Mouse (Mus musculus): ENCODE measurements around the gene Pcp4. TPM values are rescaled to one million over a fixed set of nuclear protein-coding genes. Genes with fewer than 3 reads are reported as not detected.

The Pcp4 gene
- polyA plus RNA-seq, 1 experiment from 2014 or later: 4.6 TPM

GRCm38 (mm10) chr16:96487007-96487684, 19.7 kb downstream of the Pcp4 start:
- no peak for ATAC-seq (ENCODE audit: insufficient read depth)
- H3K27ac ChIP-seq (ENCODE audit: low read depth): no peak overlapping the region
- no peak overlapping the region for H3K9ac ChIP-seq
- no peak for TF ChIP-seq CTCF (IDR thresholded peaks at IDR 0.05; ENCODE audit: low read depth)
- H3K4me3 ChIP-seq (ENCODE audit: low read depth, low read length): no peak overlapping the region
- no peaks in the 10 kb centered on the region for H3K4me1 ChIP-seq (ENCODE audit: insufficient read depth)
- no peaks in the 10 kb centered on the region for H3K9me3 ChIP-seq (ENCODE audit: low read depth, low read length)
- no peak overlapping the region for H3K4me2 ChIP-seq
- H3K27me3 ChIP-seq (ENCODE audit: insufficient read depth, low read length): no peaks in the 10 kb centered on the region
- WGBS: 69% methylated on average over 11 of the region's 11 CpGs
- no peak for DNase-seq
- no peaks in the 10 kb centered on the region for H3K36me3 ChIP-seq (ENCODE audit: insufficient read depth)

DNA sequence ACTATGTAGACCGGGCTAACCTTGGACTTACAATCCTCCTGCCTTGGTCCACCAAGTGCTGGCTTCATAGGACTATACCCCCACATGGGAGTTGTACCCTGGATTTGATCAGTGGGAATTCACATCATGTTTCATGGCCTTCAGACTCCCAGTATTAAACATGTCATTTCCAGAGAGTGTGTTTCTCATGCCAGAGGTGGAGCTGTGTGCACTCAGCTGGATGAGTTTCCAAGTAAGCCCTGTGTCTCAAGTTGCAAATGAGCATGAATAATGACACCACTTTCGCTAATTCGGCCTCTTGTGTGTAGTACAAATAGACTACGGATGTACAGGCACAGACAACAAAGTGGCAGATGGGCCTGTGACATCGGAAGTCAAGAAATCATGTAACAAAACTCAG, 20.6 kb downstream of the Pcp4 start:
- TF ChIP-seq CTCF (IDR thresholded peaks at IDR 0.05; ENCODE audit: low read depth): no peak
- Histone ChIP-seq H3K9ac (no peak overlapping the region), H3K27me3 (ENCODE audit: insufficient read depth, low read length) (no peaks in the 10 kb centered on the region), H3K4me1 (ENCODE audit: insufficient read depth) (no peaks in the 10 kb centered on the region), H3K36me3 (ENCODE audit: insufficient read depth) (no peaks in the 10 kb centered on the region), H3K9me3 (ENCODE audit: low read depth, low read length) (no peaks in the 10 kb centered on the region), H3K4me3 (ENCODE audit: low read depth, low read length) (no peak overlapping the region), H3K27ac (ENCODE audit: low read depth) (no peak overlapping the region), H3K4me2 (no peak overlapping the region)
- WGBS: 82% methylated on average over 5 of the region's 5 CpGs
- ATAC-seq (ENCODE audit: insufficient read depth) (no peak), DNase-seq (no peak)

GRCm38 (mm10) chr16:96491530-96491929, 24.1 kb downstream of the Pcp4 start:
- Histone ChIP-seq H3K27me3 (ENCODE audit: insufficient read depth, low read length) (no peaks in the 10 kb centered on the region), H3K4me1 (ENCODE audit: insufficient read depth) (no peaks in the 10 kb centered on the region), H3K9ac (no peak overlapping the region), H3K27ac (ENCODE audit: low read depth) (no peak overlapping the region), H3K9me3 (ENCODE audit: low read depth, low read length) (no peaks in the 10 kb centered on the region), H3K4me3 (ENCODE audit: low read depth, low read length) (no peak overlapping the region), H3K36me3 (ENCODE audit: insufficient read depth) (no peaks in the 10 kb centered on the region), H3K4me2 (no peak overlapping the region)
- TF ChIP-seq CTCF (IDR thresholded peaks at IDR 0.05; ENCODE audit: low read depth): no peak
- WGBS: 74% methylated on average over 3 of the region's 3 CpGs
- DNase-seq: no peak
- ATAC-seq (ENCODE audit: insufficient read depth): no peak

DNA sequence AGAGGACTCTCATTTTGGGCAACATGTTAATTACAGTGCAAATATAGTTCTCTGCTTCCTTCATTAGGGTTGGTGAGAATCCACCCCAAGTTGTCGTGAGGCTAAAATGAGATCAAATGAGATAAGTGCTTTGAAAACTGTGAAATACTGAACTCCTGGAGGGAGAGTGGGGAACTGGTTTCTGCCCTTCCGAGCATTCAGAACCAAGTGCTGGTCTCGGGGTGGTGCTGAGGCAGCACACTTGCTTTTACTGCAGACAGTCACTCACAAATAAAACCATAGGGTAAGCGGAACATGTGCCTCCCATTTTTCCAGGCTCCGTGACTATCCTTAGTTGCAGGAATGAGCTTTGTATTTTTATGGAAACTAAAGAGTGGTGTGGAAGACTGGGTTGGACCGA, 26.7 kb downstream of the Pcp4 start:
- 71% methylated on average over 6 of the region's 6 CpGs for WGBS

GRCm38 (mm10) chr16:96498951-96499350, 31.5 kb downstream of the Pcp4 start:
- Histone ChIP-seq H3K27ac (ENCODE audit: low read depth) (no peak overlapping the region), H3K4me3 (ENCODE audit: low read depth, low read length) (no peak overlapping the region), H3K4me1 (ENCODE audit: insufficient read depth) (no peaks in the 10 kb centered on the region), H3K9ac (no peak overlapping the region), H3K4me2 (no peak overlapping the region), H3K27me3 (ENCODE audit: insufficient read depth, low read length) (no peaks in the 10 kb centered on the region), H3K36me3 (ENCODE audit: insufficient read depth) (no peaks in the 10 kb centered on the region), H3K9me3 (ENCODE audit: low read depth, low read length) (no peaks in the 10 kb centered on the region)
- DNase-seq: no peak
- no peak for TF ChIP-seq CTCF (IDR thresholded peaks at IDR 0.05; ENCODE audit: low read depth)
- 39% methylated on average over 7 of the region's 7 CpGs for WGBS
- no peak for ATAC-seq (ENCODE audit: insufficient read depth)

More for the DNA sequence above, 26.7 kb downstream of the Pcp4 start:
- TF ChIP-seq CTCF (IDR thresholded peaks at IDR 0.05; ENCODE audit: low read depth): no peak
- H3K4me2 ChIP-seq: no peak overlapping the region
- no peak for ATAC-seq (ENCODE audit: insufficient read depth)
- H3K36me3 ChIP-seq (ENCODE audit: insufficient read depth): no peaks in the 10 kb centered on the region
- no peak overlapping the region for H3K27ac ChIP-seq (ENCODE audit: low read depth)
- H3K4me3 ChIP-seq (ENCODE audit: low read depth, low read length): no peak overlapping the region
- no peaks in the 10 kb centered on the region for H3K27me3 ChIP-seq (ENCODE audit: insufficient read depth, low read length)
- no peaks in the 10 kb centered on the region for H3K4me1 ChIP-seq (ENCODE audit: insufficient read depth)
- DNase-seq: no peak
- H3K9ac ChIP-seq: no peak overlapping the region
- no peaks in the 10 kb centered on the region for H3K9me3 ChIP-seq (ENCODE audit: low read depth, low read length)

- Histone ChIP-seq H3K27ac (ENCODE audit: low read depth) (no peak overlapping the region), H3K9ac (no peak overlapping the region), H3K4me3 (ENCODE audit: low read depth, low read length) (no peak overlapping the region), H3K27me3 (ENCODE audit: insufficient read depth, low read length) (no peaks in the 10 kb centered on the region), H3K4me1 (ENCODE audit: insufficient read depth) (no peaks in the 10 kb centered on the region), H3K36me3 (ENCODE audit: insufficient read depth) (no peaks in the 10 kb centered on the region), H3K9me3 (ENCODE audit: low read depth, low read length) (no peaks in the 10 kb centered on the region), H3K4me2 (no peak overlapping the region)
- ATAC-seq (ENCODE audit: insufficient read depth) (no peak), DNase-seq (no peak)
- WGBS: 80% methylated on average over 6 of the region's 6 CpGs
- TF ChIP-seq CTCF (IDR thresholded peaks at IDR 0.05; ENCODE audit: low read depth): no peak
Measured at GRCm38 (mm10) chr16:96501241-96501640, 33.8 kb downstream of the Pcp4 start.

- DNase-seq: no peak
- H3K9ac ChIP-seq: no peak overlapping the region
- no peaks in the 10 kb centered on the region for H3K9me3 ChIP-seq (ENCODE audit: low read depth, low read length)
- no peak overlapping the region for H3K27ac ChIP-seq (ENCODE audit: low read depth)
- TF ChIP-seq CTCF (IDR thresholded peaks at IDR 0.05; ENCODE audit: low read depth): no peak
- H3K4me1 ChIP-seq (ENCODE audit: insufficient read depth): no peaks in the 10 kb centered on the region
- no peak overlapping the region for H3K4me3 ChIP-seq (ENCODE audit: low read depth, low read length)
- H3K4me2 ChIP-seq: no peak overlapping the region
- WGBS: 57% methylated on average over 3 of the region's 3 CpGs
- ATAC-seq (ENCODE audit: insufficient read depth): no peak
- H3K27me3 ChIP-seq (ENCODE audit: insufficient read depth, low read length): no peaks in the 10 kb centered on the region
- no peaks in the 10 kb centered on the region for H3K36me3 ChIP-seq (ENCODE audit: insufficient read depth)
Measured at GRCm38 (mm10) chr16:96502586-96502985, 35.2 kb downstream of the Pcp4 start.

Data from lung, embryonic 14.5 days (tissue).